Mouse (Mus musculus) T-helper 2 cell (primary cell): ENCODE measurements around the gene Gm20894.
"Not testable (repeated sequence)": the region's sequence is repeated elsewhere in the genome, so short reads cannot be mapped to it uniquely, and the experiment has no call there.

Experiments
- in situ Hi-C: fragments of 300-600 bp; cut with MboI, MseI; formaldehyde crosslinking; loops from one replicate; pipeline ENCODE4 v1.15.1; 2025; ENCODE audit warnings: high pct_unique_total_duplicates

Gm20894 gene

DNA sequence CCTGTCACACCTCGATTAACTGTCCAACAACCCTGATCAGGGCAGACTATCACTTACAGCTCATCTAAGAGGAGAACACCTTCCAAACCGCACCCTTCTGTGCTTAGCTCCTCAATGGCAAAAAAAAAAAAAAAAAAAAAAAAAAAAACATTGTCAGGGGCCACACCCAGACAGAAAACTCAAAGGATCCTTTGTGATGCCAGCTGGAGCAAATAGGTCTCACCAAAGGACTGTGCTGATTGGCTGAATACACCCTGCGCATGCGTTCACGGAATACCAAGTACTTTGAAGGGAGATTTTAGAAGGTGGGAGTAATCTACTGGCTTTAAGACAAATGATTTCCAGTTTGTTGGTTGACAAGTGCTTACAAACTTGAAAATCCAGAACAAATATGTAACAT, at the start of gene Gm20894:
TSS of gene Gm20894 (minus strand) at position 101 of the 400 bp plus-strand sequence.
- in situ Hi-C loops, result not testable (repeated sequence)
